Mouse (Mus musculus) heart, embryonic 13.5 days (tissue): ENCODE results near the gene Gli3. TPM values are rescaled to one million over a fixed set of nuclear protein-coding genes. Genes with fewer than 3 reads are reported as not detected.

Experiments
- ATAC-seq: fragments of 200-750 bp; cut with Nextera tagmentation; 2 replicates; pipeline ENCODE4 v1.8.0; 2017; ENCODE audit warnings: moderate TSS enrichment; ENCODE audit not compliant: insufficient number of reproducible peaks, low FRiP score, low TSS enrichment; ENCODE audit errors: extremely low read depth
- H3K27ac ChIP-seq: fragments of 300-500 bp; sonication (generic); replicated peaks from 2 replicates; pipeline ENCODE4 v1.5.1; 2015; ENCODE audit warnings: moderate library complexity, mild to moderate bottlenecking, inconsistent platforms
- H3K27me3 ChIP-seq: fragments of 300-500 bp; sonication (generic); replicated peaks from 2 replicates; pipeline ENCODE4 v1.6.1; 2015; ENCODE audit warnings: mild to moderate bottlenecking, inconsistent platforms
- H3K36me3 ChIP-seq: fragments of 300-500 bp; sonication (generic); 2 replicates; pipeline ENCODE4 v1.6.1; 2015; ENCODE audit warnings: mild to moderate bottlenecking, inconsistent platforms
- H3K4me1 ChIP-seq: fragments of 300-500 bp; sonication (generic); 2 replicates; pipeline ENCODE4 v1.6.1; 2015; ENCODE audit warnings: inconsistent platforms
- H3K4me2 ChIP-seq: fragments of 300-500 bp; sonication (generic); 2 replicates; pipeline ENCODE4 v1.6.1; 2015; ENCODE audit warnings: inconsistent platforms, mild to moderate bottlenecking, moderate library complexity
- H3K4me3 ChIP-seq: fragments of 300-500 bp; sonication (generic); 2 replicates; pipeline ENCODE4 v1.5.1; 2015; ENCODE audit warnings: moderate library complexity, mild to moderate bottlenecking, inconsistent platforms
- H3K9ac ChIP-seq: fragments of 300-500 bp; sonication (generic); 2 replicates; pipeline ENCODE4 v1.6.1; 2015; ENCODE audit warnings: inconsistent platforms, mild to moderate bottlenecking, moderate library complexity
- H3K9me3 ChIP-seq: fragments of 300-500 bp; sonication (generic); 2 replicates; pipeline ENCODE4 v1.6.1; 2016; ENCODE audit warnings: inconsistent platforms
- WGBS: fragments of 180-500 bp; shearing (Covaris S2); methylation state at CpG from one replicate; pipeline ENCODE4 v1.1.7; 2015; ENCODE audit warnings: mixed read lengths; 5-methylcytosine and 5-hydroxymethylcytosine counted together
- polyA plus RNA-seq: library from polyadenylated mRNA; unstranded; fragments of >200 nt; fragmentation: Nextera tagmentation; extraction: Ambion mirVana; gene quantifications from 2 replicates; pipeline ENCODE4 v1.2.1, GENCODE M21; 2015

Gli3 gene
- 6.2 and 7.4 TPM in 2 replicates for polyA plus RNA-seq

DNA sequence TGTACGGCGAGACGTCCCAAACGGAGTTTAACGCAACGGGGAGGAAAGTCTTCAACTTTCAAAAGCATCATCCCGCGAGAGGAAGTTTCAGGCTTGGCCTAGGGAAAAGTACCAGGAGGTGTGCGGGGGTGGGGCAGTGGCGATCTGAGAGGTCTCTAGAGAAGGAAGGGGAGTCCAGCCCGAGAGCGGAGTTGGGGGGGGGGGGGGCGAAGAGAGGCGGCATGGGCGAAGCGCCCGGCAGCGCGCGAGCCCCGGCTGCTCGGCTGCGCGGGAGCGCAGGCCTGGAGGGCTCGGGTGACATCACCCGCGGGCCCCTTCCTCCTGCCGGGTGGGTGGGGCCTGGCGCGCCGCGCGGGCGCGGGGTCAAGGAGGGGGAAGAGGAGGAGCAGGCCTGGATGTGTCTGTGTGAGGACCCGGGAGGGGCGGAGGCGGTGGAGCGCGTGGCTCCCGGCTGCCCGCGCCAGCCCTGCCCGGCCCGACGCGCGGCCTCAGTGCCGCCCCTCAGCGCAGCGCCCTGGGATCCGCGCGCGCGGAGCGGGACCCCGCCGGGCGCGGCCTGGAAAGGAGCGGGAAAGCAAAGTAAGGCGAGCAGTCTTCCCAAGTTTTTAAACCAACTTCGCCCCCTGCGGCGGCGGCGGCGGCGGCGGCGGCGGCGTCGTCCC lies at the start of gene Gli3:
Gene Gli3 (plus strand): TSS at position 406 of the 662 bp plus-strand sequence.
- H3K9me3 ChIP-seq = no peaks in the 10 kb centered on the region
- peaks cover 25% of the 10 kb centered on the region for H3K4me1 ChIP-seq
- ATAC-seq = peak; percentile 85
- H3K9ac ChIP-seq = peak within 1 kb of the TSS; percentile 90
- peak within 1 kb of the TSS; percentile 94 for H3K27ac ChIP-seq
- H3K4me2 ChIP-seq = peak within 1 kb of the TSS; percentile 88
- no peaks in the 10 kb centered on the region for H3K36me3 ChIP-seq
- H3K4me3 ChIP-seq = peak within 1 kb of the TSS; percentile 83
- H3K27me3 ChIP-seq = peaks cover 50% of the 10 kb centered on the region
- WGBS = under 1% methylated on average over 52 of the region's 76 CpGs

DNA sequence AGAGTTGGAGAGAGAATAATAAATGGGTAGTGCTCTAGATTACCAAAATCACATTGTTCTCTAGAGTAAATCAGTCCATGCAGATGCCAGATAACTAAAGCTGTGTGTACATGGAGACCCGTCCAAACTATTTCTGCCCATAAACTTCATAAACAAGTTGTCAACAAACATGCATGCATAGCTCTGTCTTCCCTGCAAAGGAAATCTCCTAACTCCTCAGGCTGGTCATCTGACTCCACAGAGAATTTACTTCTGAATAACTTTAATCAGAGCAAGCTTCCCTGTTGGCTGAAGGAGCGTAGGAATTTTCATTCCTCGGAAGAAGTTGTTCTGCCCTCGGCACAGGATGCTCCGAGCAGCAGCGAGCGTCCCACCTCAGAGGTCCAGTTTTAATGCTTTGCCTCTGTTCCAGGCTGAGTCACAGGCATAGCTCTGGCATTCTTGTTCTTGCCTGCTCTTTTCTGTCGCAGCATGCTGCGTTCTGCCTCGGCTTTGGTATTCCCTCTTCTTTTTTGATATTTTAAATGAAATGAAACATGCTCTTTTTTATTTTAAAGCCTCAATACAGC lies 41.8 kb upstream of the Gli3 start:
- Histone ChIP-seq H3K36me3 (no peaks in the 10 kb centered on the region), H3K4me3 (no peak overlapping the region), H3K9me3 (no peaks in the 10 kb centered on the region), H3K27ac (no peak overlapping the region), H3K27me3 (no peaks in the 10 kb centered on the region), H3K4me1 (0 out of 2 replicates have a peak, but pooled peaks cover 2% of the 10 kb centered on the region), H3K9ac (no peak overlapping the region), H3K4me2 (peak overlapping the region; percentile 22; the same call in 1 of the 2 replicates)
- WGBS = 52% methylated on average over 10 of the region's 10 CpGs
- ATAC-seq = no peak

DNA sequence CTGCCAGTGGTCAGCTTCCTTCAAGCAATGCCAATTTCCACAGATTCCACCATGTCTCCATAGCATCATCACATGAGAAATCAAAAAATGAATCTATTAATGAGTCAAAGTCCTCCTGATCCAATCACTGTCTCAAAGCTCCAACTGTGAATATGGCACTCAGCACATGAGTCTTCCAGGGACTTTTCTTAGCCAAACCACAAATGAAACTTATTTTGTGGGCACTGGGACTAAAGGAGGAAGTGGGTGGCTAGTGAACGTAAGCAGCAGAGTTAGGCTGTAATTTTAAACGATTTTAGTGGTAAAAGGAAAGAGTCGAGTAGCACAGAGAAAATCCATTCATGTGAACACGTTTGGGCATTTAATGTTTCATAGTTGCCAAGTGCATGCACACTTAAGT lies 21.0 kb upstream of the Gli3 start:
- ATAC-seq = no peak
- WGBS = 66% methylated on average over 4 of the region's 4 CpGs

DNA sequence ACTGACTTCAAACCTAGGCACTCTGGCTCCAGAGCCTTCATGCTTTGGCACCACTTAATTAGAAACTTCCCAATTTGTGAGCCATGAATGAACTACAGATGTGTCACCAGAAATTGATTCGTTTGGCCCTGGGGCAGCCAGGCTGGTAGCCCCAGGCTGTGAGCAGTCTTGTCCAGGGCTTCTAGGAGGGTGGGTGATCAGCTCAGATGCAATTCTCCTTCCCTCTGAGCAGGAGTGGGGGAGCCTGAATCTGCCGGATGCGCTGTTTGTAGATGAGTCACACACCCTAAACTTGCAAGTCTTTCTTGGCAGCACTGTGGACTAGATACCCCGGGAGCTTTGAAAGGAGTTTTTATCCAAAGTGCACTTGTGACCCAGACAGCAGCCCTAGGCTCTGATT lies 18.7 kb upstream of the Gli3 start:
- Histone ChIP-seq H3K27me3 (no peaks in the 10 kb centered on the region), H3K4me2 (no peak overlapping the region), H3K9me3 (no peaks in the 10 kb centered on the region), H3K9ac (no peak overlapping the region), H3K4me3 (no peak overlapping the region), H3K36me3 (no peaks in the 10 kb centered on the region), H3K27ac (no peak overlapping the region), H3K4me1 (peaks cover 8% of the 10 kb centered on the region)
- no peak for ATAC-seq
- 51% methylated on average over 4 of the region's 4 CpGs for WGBS

More for the DNA sequence above, 21.0 kb upstream of the Gli3 start:
- Histone ChIP-seq H3K4me2 (no peak overlapping the region), H3K9ac (no peak overlapping the region), H3K9me3 (no peaks in the 10 kb centered on the region), H3K27me3 (no peaks in the 10 kb centered on the region), H3K4me3 (no peak overlapping the region), H3K36me3 (no peaks in the 10 kb centered on the region), H3K27ac (no peak overlapping the region), H3K4me1 (peaks cover 8% of the 10 kb centered on the region)

DNA sequence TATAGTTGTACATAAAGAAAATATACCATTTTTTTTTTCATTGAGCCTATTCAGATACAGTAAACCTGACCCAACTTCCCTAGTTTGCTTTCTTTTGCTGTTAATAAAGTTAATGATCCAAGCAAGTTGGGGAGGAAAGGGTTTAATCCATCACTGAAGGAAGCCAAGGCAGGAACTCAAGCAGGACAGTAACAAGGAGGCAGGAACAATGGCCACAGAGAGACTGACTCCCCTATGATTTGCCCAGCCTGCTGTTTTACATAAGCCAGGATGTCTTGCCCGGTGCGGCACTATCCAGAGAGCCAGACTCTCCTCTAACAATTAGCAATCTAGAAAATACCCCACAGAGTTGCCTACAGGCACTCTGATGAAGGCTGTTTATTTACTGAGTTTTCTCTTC lies 17.4 kb upstream of the Gli3 start:
- ATAC-seq = no peak
- H3K27ac ChIP-seq = no peak overlapping the region
- no peak overlapping the region for H3K4me3 ChIP-seq
- no peak overlapping the region for H3K9ac ChIP-seq
- H3K4me1 ChIP-seq = peaks cover 8% of the 10 kb centered on the region
- H3K27me3 ChIP-seq = no peaks in the 10 kb centered on the region
- no peaks in the 10 kb centered on the region for H3K9me3 ChIP-seq
- H3K36me3 ChIP-seq = no peaks in the 10 kb centered on the region
- 60% methylated on average over 2 of the region's 2 CpGs for WGBS
- H3K4me2 ChIP-seq = no peak overlapping the region

DNA sequence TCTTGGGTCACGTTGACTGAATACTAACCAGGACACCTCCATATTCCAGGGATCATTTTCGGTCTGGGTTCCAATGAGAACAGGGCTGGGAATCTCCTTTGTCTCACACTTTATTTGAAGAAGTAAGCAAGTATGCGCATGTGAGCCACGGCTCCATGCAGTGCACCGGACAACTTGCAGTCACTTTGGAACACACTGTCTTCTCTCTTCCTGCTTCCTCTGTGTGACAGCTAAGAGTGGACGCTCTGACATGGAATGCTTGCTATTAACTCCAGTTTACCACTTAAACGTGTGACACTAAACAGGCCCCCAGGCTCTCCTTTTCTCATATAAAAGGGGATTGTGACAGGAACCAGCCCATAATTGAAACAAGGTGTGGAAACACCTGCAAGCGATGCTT lies 17.0 kb upstream of the Gli3 start:
- no peaks in the 10 kb centered on the region for H3K9me3 ChIP-seq
- ATAC-seq = no peak
- no peak overlapping the region for H3K4me3 ChIP-seq
- 53% methylated on average over 8 of the region's 8 CpGs for WGBS
- H3K9ac ChIP-seq = no peak overlapping the region
- no peak overlapping the region for H3K4me2 ChIP-seq
- no peaks in the 10 kb centered on the region for H3K27me3 ChIP-seq
- H3K36me3 ChIP-seq = no peaks in the 10 kb centered on the region
- no peak overlapping the region for H3K27ac ChIP-seq
- peaks cover 11% of the 10 kb centered on the region for H3K4me1 ChIP-seq

DNA sequence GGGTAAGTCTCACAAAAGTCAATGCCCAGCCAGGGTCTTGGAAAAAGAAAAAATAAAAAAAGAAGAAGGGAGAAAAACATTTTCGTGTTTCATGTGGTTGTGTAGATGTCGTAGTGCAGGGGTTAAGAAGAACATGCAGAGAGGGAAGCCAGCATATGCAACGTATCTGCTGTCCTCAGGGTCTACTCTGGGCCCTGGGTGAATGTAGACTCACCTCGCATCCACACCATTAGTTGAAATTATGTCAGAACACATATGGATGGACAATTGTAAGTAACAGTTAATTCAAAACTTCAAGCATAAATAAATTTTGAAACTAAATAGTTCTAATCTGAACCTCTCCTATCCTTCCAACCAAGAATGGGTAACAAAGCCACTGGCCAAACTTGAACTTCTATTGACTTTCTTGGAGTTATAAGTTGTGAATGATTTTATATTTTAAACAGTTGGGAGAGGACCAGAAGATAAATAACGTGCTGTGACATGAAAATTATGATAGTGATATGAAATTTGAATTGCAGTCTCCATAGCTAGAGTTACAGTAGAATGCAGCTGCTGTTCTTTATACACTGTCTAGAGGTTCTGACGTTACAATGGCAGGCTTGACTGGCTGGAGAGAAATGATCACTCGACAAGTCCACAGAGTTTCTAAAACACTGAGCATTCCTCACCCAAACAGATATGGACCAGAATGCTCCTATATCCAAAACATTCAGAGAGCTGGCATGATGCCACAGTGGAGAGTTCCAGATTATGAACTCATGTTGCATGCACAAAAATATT lies 16.1 kb upstream of the Gli3 start:
- no peaks in the 10 kb centered on the region for H3K36me3 ChIP-seq
- no peak for ATAC-seq
- H3K4me1 ChIP-seq = peaks cover 15% of the 10 kb centered on the region
- no peak overlapping the region for H3K4me3 ChIP-seq
- no peak overlapping the region for H3K9ac ChIP-seq
- H3K4me2 ChIP-seq = no peak overlapping the region
- 59% methylated on average over 7 of the region's 7 CpGs for WGBS
- no peaks in the 10 kb centered on the region for H3K27me3 ChIP-seq
- H3K27ac ChIP-seq = no peak overlapping the region
- no peaks in the 10 kb centered on the region for H3K9me3 ChIP-seq

DNA sequence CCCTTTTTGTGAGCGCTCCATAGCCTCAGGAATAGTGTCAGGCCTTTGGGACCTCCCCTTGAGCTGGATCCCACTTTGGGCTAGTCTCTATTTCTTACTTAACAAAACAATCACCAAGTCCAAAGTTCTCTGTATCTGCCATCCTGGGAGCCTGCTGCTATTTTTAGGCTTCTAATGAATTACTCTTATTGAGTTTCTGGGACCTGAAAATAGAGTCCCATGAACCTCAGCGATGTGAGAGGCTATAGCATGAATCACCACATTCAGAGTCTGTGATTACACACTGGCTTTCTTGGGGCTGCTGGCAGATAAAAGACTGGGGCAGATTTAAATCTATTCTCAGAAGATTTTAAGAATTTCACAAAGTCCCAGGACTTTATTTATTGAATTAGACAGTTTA lies 12.1 kb upstream of the Gli3 start:
- no peaks in the 10 kb centered on the region for H3K27me3 ChIP-seq
- H3K36me3 ChIP-seq = no peaks in the 10 kb centered on the region
- no peaks in the 10 kb centered on the region for H3K9me3 ChIP-seq
- H3K4me2 ChIP-seq = no peak overlapping the region
- H3K27ac ChIP-seq = no peak overlapping the region
- 39% methylated on average over 2 of the region's 2 CpGs for WGBS
- H3K9ac ChIP-seq = no peak overlapping the region
- H3K4me1 ChIP-seq = peaks cover 11% of the 10 kb centered on the region
- no peak for ATAC-seq
- H3K4me3 ChIP-seq = no peak overlapping the region

DNA sequence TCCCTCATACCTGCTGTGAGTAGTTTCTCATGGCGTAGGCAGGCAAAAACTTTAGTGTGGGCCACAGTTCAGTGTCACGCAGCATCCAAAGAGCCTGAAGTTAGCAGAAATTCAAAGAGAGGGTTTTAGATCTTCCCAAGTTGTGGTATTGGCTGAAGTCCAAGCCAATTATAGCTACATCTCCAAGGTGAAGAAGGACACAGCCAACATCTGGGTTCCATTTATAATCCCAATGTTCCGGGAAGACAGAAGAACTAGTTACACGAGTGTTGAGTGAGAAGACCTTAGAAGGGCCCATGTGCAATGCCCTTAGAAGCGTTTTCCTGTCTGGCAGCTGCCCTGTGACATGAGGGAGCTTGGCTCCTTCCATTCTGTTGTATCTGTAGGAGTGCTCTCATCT lies 5.2 kb upstream of the Gli3 start:
- no peak overlapping the region for H3K4me2 ChIP-seq
- no peaks in the 10 kb centered on the region for H3K9me3 ChIP-seq
- peaks cover 17% of the 10 kb centered on the region; the same call in 1 of the 2 replicates for H3K27me3 ChIP-seq
- no peaks in the 10 kb centered on the region for H3K4me1 ChIP-seq
- H3K27ac ChIP-seq = no peak overlapping the region
- no peaks in the 10 kb centered on the region for H3K36me3 ChIP-seq
- ATAC-seq = no peak
- no peak overlapping the region for H3K9ac ChIP-seq
- 61% methylated on average over 5 of the region's 5 CpGs for WGBS
- H3K4me3 ChIP-seq = no peak overlapping the region

DNA sequence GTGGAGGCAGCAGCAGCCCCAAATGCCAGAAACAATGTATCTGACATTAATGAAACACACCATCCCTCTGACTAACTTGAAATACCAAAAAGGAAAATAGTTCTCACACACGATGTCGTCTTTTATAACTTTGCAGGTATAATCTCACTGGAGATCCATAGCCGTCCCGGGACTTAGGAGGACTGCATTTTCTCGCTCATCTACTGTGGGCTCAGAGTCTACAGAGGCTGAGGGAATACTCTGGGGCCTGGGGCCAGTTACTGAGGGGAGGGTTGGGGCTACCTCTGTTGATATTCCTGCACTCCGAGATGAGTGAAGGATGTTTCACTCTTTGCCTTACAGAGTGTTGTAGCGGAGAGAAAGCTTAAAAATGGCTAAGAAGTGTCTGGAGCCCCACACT lies 1.1 kb upstream of the Gli3 start:
- Histone ChIP-seq H3K27ac (peak overlapping the region; percentile 94), H3K9ac (peak overlapping the region; percentile 90; the same call in 1 of the 2 replicates), H3K36me3 (no peaks in the 10 kb centered on the region), H3K4me1 (peaks cover 16% of the 10 kb centered on the region), H3K27me3 (peaks cover 48% of the 10 kb centered on the region), H3K9me3 (no peaks in the 10 kb centered on the region), H3K4me3 (peak overlapping the region; percentile 83), H3K4me2 (peak overlapping the region; percentile 88)
- 23% methylated on average over 7 of the region's 7 CpGs for WGBS
- no peak for ATAC-seq

DNA sequence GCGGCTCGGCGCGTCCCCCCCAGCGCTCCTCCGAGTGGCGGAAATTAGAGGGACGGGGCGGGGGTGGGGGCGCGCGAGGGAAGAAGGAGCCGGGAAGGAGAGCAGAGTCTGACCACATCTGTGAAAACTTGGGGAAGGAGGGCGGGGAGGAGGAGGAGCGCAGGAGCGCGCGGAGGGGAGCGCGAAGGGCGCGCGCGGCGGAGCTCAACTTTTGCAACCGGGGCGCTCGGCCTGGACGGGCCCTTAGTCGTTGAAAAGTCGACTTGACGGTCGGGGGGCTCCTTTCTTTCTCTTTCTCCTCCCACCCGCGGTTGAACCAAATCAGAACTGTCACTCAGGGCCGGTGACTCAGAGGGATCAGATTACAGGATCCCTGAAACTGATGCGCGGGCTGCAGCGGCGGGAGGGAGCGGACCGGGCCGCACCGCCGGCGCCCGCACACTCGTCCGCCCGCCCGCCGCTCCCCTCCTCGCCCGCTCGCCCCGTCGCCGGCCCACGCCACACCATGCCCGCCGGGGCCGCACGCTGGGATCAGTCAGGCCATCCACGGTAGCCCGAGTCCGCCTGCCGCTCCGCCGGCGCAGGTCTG lies 551 bp downstream of the Gli3 start:
- peaks cover 25% of the 10 kb centered on the region for H3K4me1 ChIP-seq
- peaks cover 50% of the 10 kb centered on the region for H3K27me3 ChIP-seq
- peak overlapping the region; percentile 83 for H3K4me3 ChIP-seq
- peak overlapping the region; percentile 90 for H3K9ac ChIP-seq
- H3K27ac ChIP-seq = peak overlapping the region; percentile 94
- H3K36me3 ChIP-seq = no peaks in the 10 kb centered on the region
- no peaks in the 10 kb centered on the region for H3K9me3 ChIP-seq
- H3K4me2 ChIP-seq = peak overlapping the region; percentile 88
- WGBS = under 1% methylated on average over 46 of the region's 70 CpGs
- ATAC-seq = peak; percentile 65
